Mouse (Mus musculus) common myeloid progenitor, adult 5-6 weeks (primary cell): ENCODE measurements around the gene Slc44a1. TPM values are rescaled to one million over a fixed set of nuclear protein-coding genes. Genes with fewer than 3 reads are reported as not detected.

Source experiments
- ATAC-seq: replicated peaks from 2 replicates; pipeline ENCODE4 v1.8.0; 2016; ENCODE audit warnings: low read depth, mild to moderate bottlenecking, moderate TSS enrichment, inconsistent platforms; ENCODE audit not compliant: poor library complexity, severe bottlenecking
- total RNA-seq: library from RNA; stranded (forward); fragments of 200-1000, 187-1606 nt; gene quantifications from 2 replicates; pipeline ENCODE4 v1.2.3, GENCODE M21; 2017

Gene Slc44a1
- total RNA-seq, 1 experiment from 2014 or later, result 8.6 TPM

GRCm38 (mm10) chr4:53522655-53523054, 82.4 kb downstream of the Slc44a1 start:
- ATAC-seq, result no peak

GRCm38 (mm10) chr4:53525503-53525902, 85.3 kb downstream of the Slc44a1 start:
- no peak for ATAC-seq

GRCm38 (mm10) chr4:53525994-53526393, 85.8 kb downstream of the Slc44a1 start:
- ATAC-seq, result no peak

- ATAC-seq, result no peak
Observed at GRCm38 (mm10) chr4:53526446-53526845, 86.2 kb downstream of the Slc44a1 start.

- no peak for ATAC-seq
Observed at GRCm38 (mm10) chr4:53535795-53536194, 95.6 kb downstream of the Slc44a1 start.

GRCm38 (mm10) chr4:53537101-53537500, 96.9 kb downstream of the Slc44a1 start:
- no peak for ATAC-seq

- no peak for ATAC-seq
Observed at GRCm38 (mm10) chr4:53537539-53537938, 97.3 kb downstream of the Slc44a1 start.

- ATAC-seq, result no peak
Observed at GRCm38 (mm10) chr4:53538600-53538999, 98.4 kb downstream of the Slc44a1 start.

GRCm38 (mm10) chr4:53539929-53540328, 99.7 kb downstream of the Slc44a1 start:
- ATAC-seq, result no peak

- ATAC-seq, result no peak
Observed at GRCm38 (mm10) chr4:53543421-53543820, 103.2 kb downstream of the Slc44a1 start.

- no peak for ATAC-seq
Observed at GRCm38 (mm10) chr4:53544889-53545288, 104.7 kb downstream of the Slc44a1 start.

GRCm38 (mm10) chr4:53547381-53547780, 107.2 kb downstream of the Slc44a1 start:
- no peak for ATAC-seq

- peak; percentile 58 for ATAC-seq
Observed at GRCm38 (mm10) chr4:53549375-53549774, 109.2 kb downstream of the Slc44a1 start.

- no peak for ATAC-seq
Observed at GRCm38 (mm10) chr4:53564618-53565017, 124.4 kb downstream of the Slc44a1 start.

GRCm38 (mm10) chr4:53567065-53567464, 126.9 kb downstream of the Slc44a1 start:
- 0 out of 2 replicates have a peak, but pooled peaks have one; percentile 25 for ATAC-seq

GRCm38 (mm10) chr4:53575558-53575957, 135.3 kb downstream of the Slc44a1 start:
- no peak for ATAC-seq

GRCm38 (mm10) chr4:53587676-53588075, 147.5 kb downstream of the Slc44a1 start:
- ATAC-seq, result no peak

GRCm38 (mm10) chr4:53588936-53589335, 148.7 kb downstream of the Slc44a1 start:
- no peak for ATAC-seq

GRCm38 (mm10) chr4:53589466-53589865, 149.3 kb downstream of the Slc44a1 start:
- no peak for ATAC-seq

- ATAC-seq, result no peak
Observed at GRCm38 (mm10) chr4:53590163-53590562, 149.9 kb downstream of the Slc44a1 start.

GRCm38 (mm10) chr4:53590691-53591447, 150.7 kb downstream of the Slc44a1 start:
- ATAC-seq, result no peak

GRCm38 (mm10) chr4:53591536-53591935, 151.3 kb downstream of the Slc44a1 start:
- no peak for ATAC-seq
